Mouse (Mus musculus) A20 (cell line): ENCODE measurements at regions not wholly inside any gene's neighbourhood (a gene's known extent, or its start where the extent isn't known, plus 50 kb on each side); places are given as distances from the start of the nearest gene placed in this dataset.
A peak's percentile ranks its signal among the peaks of the same experiment; 100 is the strongest.

Experiments used
- DNase-seq: peaks from one replicate; pipeline ENCODE4 v3.0.0-alpha.2; 2011; ENCODE audit warnings: low read depth, low spot score

- DNase-seq, result no peak
These were observed 1150.8 kb upstream of the Ptprd start for GRCm38 (mm10) chr4:79362522-79362921.

- DNase-seq, result no peak
These were observed 1146.0 kb upstream of the Ptprd start for GRCm38 (mm10) chr4:79357720-79358119.

- no peak for DNase-seq
These were observed 1098.3 kb upstream of the Ptprd start for GRCm38 (mm10) chr4:79309890-79310727.

DNA sequence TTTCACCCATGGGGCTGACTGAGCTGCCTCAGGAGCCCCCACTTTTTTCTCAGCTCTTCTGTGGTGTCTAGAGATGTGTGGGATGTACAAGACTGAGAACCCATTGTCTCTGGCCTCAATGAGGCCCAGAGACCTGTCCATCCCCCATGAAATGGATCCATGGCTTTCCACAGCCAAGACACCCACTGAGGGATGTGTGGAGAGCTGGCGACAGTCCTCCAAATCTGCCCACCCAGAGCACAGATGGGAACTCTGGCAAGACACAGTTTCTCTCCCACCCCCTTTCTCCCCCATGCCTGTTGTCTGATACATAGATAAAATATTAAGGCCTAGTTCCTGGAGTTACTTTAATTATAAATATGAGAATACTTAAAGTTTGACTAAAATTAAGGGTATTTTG is 1079.3 kb upstream of the Ptprd start:
- DNase-seq, result no peak

DNA sequence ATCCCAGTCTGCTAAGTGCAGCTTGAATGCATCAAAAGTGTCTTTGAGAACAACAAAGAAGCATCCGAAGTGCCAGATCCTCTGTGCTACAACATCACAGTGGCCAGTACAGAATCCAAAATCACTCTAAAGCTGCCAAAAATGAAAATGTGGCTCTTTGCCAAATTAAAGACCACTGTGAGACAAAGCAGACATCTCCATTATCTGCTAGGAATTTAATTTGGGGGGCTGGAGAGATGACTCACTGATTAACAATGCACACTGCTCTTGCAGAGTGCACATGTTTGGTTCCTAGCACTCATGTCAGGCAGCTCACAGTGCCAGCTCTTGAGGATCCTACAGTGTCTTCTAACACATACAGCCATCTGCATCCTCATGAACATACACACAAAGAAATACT is 1053.3 kb upstream of the Ptprd start:
- DNase-seq, result no peak

GRCm38 (mm10) chr4:79243184-79243583 is 1031.4 kb upstream of the Ptprd start:
- DNase-seq, result peak; percentile 81

DNA sequence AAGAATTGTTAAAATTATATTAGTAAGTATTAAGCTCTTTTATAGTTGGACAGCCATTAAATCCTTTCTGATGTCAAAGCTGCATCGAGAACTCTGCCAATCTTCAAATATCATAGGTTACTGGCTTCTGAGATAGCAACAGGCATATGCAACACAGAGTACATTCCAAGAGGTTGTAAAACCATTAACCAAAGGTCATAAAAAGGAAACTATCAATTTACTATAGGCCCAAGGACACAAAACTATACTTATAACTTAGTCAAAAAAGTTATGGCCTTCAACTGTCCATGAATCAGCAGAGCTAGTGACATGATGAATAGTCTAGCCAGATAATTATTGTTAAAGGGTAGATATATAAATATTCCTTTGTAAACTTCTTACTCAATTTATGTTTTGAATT is 1029.9 kb upstream of the Ptprd start:
- no peak for DNase-seq

DNA sequence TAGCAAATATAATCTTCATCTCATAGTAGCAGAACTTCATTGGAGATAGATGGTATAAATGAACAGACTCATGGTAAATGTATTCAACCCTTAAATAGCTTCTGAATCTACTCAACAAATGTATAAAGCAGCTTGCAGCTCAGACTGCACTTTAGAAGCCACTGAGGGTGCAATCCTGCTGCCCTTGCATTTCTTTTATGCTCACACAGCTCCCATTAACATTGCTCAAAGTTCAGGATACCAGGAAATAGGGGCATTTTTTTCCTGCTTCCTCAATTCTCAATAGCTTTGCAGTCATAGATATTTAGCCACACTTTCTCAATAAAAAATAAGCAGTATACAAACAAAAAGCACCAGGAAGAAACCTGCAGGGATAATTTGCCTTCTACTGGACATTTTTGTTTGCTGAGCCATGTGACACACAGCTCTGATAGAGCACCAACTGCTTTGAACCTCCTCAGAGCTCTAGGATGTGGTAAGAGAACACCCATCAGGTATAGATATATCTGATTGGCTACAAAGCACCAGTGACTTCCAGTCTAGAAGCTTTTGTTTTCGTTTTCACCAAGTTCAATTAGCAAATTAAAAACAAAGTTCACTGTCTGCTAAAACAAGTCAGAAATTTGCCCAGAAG is 1012.5 kb upstream of the Ptprd start:
- DNase-seq, result no peak
